Comparison of ENCODE assay signal across 13 mouse cellular contexts in genomic region chr4:115881183-115881582, GRCm38 (mm10). TPM values are rescaled to one million over a fixed set of nuclear protein-coding genes. Genes with fewer than 3 reads are reported as not detected.
DNase-seq lines count a peak whose midpoint lies in the region; ATAC-seq lines count a peak whose summit lies in the region.
"Had no signal": no experiment of that assay in that cellular context is flagged by ENCODE, and none has a peak within 500 bp of the region (broad histone marks: within the 10 kb centered on the region; RNA-seq: fewer than 3 reads in every experiment).

No protein-coding gene starts in this region.

- H3K9me3 ChIP-seq in neural tube, embryonic 15.5 days (replicated peaks), result no peaks in the 10 kb centered on the region
- no peaks in the 10 kb centered on the region for H3K9me3 ChIP-seq in hindbrain, embryonic 14.5 days (ENCODE audit: control insufficient read depth, low read length)
- no peaks in the 10 kb centered on the region for H3K9me3 ChIP-seq in midbrain, embryonic 10.5 days (replicated peaks)
- H3K9me3 ChIP-seq: embryonic facial prominence, embryonic 15.5 days had no signal

- WGBS in neural tube, embryonic 15.5 days, result 0% methylated on average over 1 of the region's 1 CpGs
- WGBS in hindbrain, embryonic 14.5 days, result 0% methylated on average over 1 of the region's 1 CpGs
- WGBS in midbrain, embryonic 10.5 days, result 11% methylated on average over 1 of the region's 1 CpGs

- peaks cover 42% of the 10 kb centered on the region for H3K4me1 ChIP-seq in neural tube, embryonic 15.5 days
- peaks cover 25% of the 10 kb centered on the region for H3K4me1 ChIP-seq in hindbrain, embryonic 14.5 days (replicated peaks; ENCODE audit: control insufficient read depth, insufficient read depth, low read length)
- peaks cover 83% of the 10 kb centered on the region for H3K4me1 ChIP-seq in midbrain, embryonic 10.5 days

- no peak overlapping the region for H3K27ac ChIP-seq in neural tube, embryonic 15.5 days (replicated peaks)
- peak overlapping the region; percentile 58 for H3K27ac ChIP-seq in hindbrain, embryonic 14.5 days
- H3K27ac ChIP-seq in midbrain, embryonic 10.5 days (replicated peaks), result peak overlapping the region; percentile 96
- H3K27ac ChIP-seq: embryonic facial prominence, embryonic 15.5 days had no signal

- no peak for ATAC-seq in neural tube, embryonic 15.5 days (ENCODE audit: low FRiP score)
- ATAC-seq in hindbrain, embryonic 14.5 days (ENCODE audit: low FRiP score), result peak; percentile 44; the same call in 1 of the 2 replicates
- ATAC-seq in granulocyte monocyte progenitor cell, adult 5-6 weeks (replicated peaks; ENCODE audit: poor library complexity, severe bottlenecking), result no peak

- peak; percentile 52 for DNase-seq in neural tube, embryonic 10.5 days (ENCODE audit: extremely low spot score, low spot score)
- peak; percentile 72 for DNase-seq in hindbrain, embryonic 14.5 days (ENCODE audit: low spot score)
- DNase-seq in midbrain, embryonic 10.5 days (ENCODE audit: low spot score), result peak; percentile 84
- DNase-seq in right cerebral cortex, postnatal 4 days, result peak; percentile 62
- DNase-seq in liver, result no peak
- DNase-seq in lung, postnatal 25 days (ENCODE audit: low spot score), result no peak
- DNase-seq: gastrocnemius, postnatal 25 days; lung, embryonic 14.5 days had no signal

- no peaks in the 10 kb centered on the region; the same call in 1 of the 2 replicates for H3K27me3 ChIP-seq in neural tube, embryonic 15.5 days (replicated peaks)
- H3K27me3 ChIP-seq in hindbrain, embryonic 14.5 days (ENCODE audit: control insufficient read depth, insufficient read depth, low read length), result no peaks in the 10 kb centered on the region
- H3K27me3 ChIP-seq in midbrain, embryonic 10.5 days (ENCODE audit: low read depth, poor library complexity, severe bottlenecking), result no peaks in the 10 kb centered on the region; the same call in 1 of the 2 replicates

- no peak overlapping the region for H3K4me3 ChIP-seq in neural tube, embryonic 15.5 days (replicated peaks)
- H3K4me3 ChIP-seq in hindbrain, embryonic 14.5 days (replicated peaks; ENCODE audit: low read length), result no peak overlapping the region
- H3K4me3 ChIP-seq in midbrain, embryonic 10.5 days, result peak overlapping the region; percentile 19
- H3K4me3 ChIP-seq: embryonic facial prominence, embryonic 15.5 days had no signal

- no peaks in the 10 kb centered on the region for H3K36me3 ChIP-seq in neural tube, embryonic 15.5 days
- H3K36me3 ChIP-seq in hindbrain, embryonic 14.5 days (replicated peaks; ENCODE audit: control insufficient read depth, insufficient read depth), result no peaks in the 10 kb centered on the region
- peaks cover 10% of the 10 kb centered on the region for H3K36me3 ChIP-seq in midbrain, embryonic 10.5 days

- H3K4me2 ChIP-seq in neural tube, embryonic 15.5 days, result no peak overlapping the region
- H3K4me2 ChIP-seq in hindbrain, embryonic 14.5 days (replicated peaks), result no peak overlapping the region; the same call in 1 of the 2 replicates
- H3K4me2 ChIP-seq: embryonic facial prominence, embryonic 15.5 days; lung, embryonic 14.5 days had no signal

- H3K9ac ChIP-seq in neural tube, embryonic 15.5 days (replicated peaks), result no peak overlapping the region
- H3K9ac ChIP-seq in hindbrain, embryonic 14.5 days, result no peak overlapping the region
- H3K9ac ChIP-seq: embryonic facial prominence, embryonic 15.5 days; lung, embryonic 14.5 days had no signal

RNA-seq across cellular contexts. Expression of gene Kncn, which starts 3.0 kb away (rescaled TPM):
- polyA plus RNA-seq in neural tube, embryonic 15.5 days (2015; fragmentation: Nextera tagmentation; extraction: Ambion mirVana), result 0.12 and 0.19 TPM in 2 replicates
- 0.13 TPM in 1 of 2 replicates, not detected in the other for polyA plus RNA-seq in hindbrain, embryonic 14.5 days (2014; fragmentation: Nextera tagmentation; extraction: Ambion mirVana)
- 0.07 TPM in 1 of 2 replicates, not detected in the other for polyA plus RNA-seq in midbrain, embryonic 10.5 days (2016; fragmentation: Nextera tagmentation; extraction: Ambion mirVana)
- not detected in 2 replicates for total RNA-seq in granulocyte monocyte progenitor cell, adult 5-6 weeks (2014; fragmentation: Nextera tagmentation)
- total RNA-seq in granulocyte monocyte progenitor cell, adult 5-6 weeks (2017), result not detected in 2 replicates
- total RNA-seq: gastrocnemius, postnatal 25 days; neutrophil, adult 5-6 weeks had no signal
- polyA plus RNA-seq: embryonic facial prominence, embryonic 15.5 days; lung, embryonic 14.5 days; stomach, embryonic 16.5 days had no signal

RNA-seq across cellular contexts. Expression of gene 6430628N08Rik, which starts 9.3 kb away (rescaled TPM):
- 1.2 and 1.3 TPM in 2 replicates for polyA plus RNA-seq in neural tube, embryonic 15.5 days (2015; fragmentation: Nextera tagmentation; extraction: Ambion mirVana)
- polyA plus RNA-seq in hindbrain, embryonic 14.5 days (2014; fragmentation: Nextera tagmentation; extraction: Ambion mirVana), result 0.13 TPM in 1 of 2 replicates, not detected in the other
- polyA plus RNA-seq in midbrain, embryonic 10.5 days (2016; fragmentation: Nextera tagmentation; extraction: Ambion mirVana), result 0.21 and 0.30 TPM in 2 replicates
- total RNA-seq in granulocyte monocyte progenitor cell, adult 5-6 weeks (2014; fragmentation: Nextera tagmentation), result not detected in 2 replicates
- total RNA-seq in granulocyte monocyte progenitor cell, adult 5-6 weeks (2017), result not detected in 2 replicates
- total RNA-seq: gastrocnemius, postnatal 25 days; neutrophil, adult 5-6 weeks had no signal
- polyA plus RNA-seq: lung, embryonic 14.5 days; stomach, embryonic 16.5 days had no signal

RNA-seq across cellular contexts. Expression of gene Mknk1, which starts 42.2 kb away (rescaled TPM):
- polyA plus RNA-seq in neural tube, embryonic 15.5 days (2015; fragmentation: Nextera tagmentation; extraction: Ambion mirVana), result 25.3 and 30.3 TPM in 2 replicates
- polyA plus RNA-seq in hindbrain, embryonic 14.5 days (2014; fragmentation: Nextera tagmentation; extraction: Ambion mirVana), result 21.3 and 21.6 TPM in 2 replicates
- 29.7 and 31.2 TPM in 2 replicates for polyA plus RNA-seq in midbrain, embryonic 10.5 days (2016; fragmentation: Nextera tagmentation; extraction: Ambion mirVana)
- total RNA-seq in granulocyte monocyte progenitor cell, adult 5-6 weeks (2014; fragmentation: Nextera tagmentation), result 30.0 and 48.8 TPM in 2 replicates
- 30.2 and 39.0 TPM in 2 replicates for total RNA-seq in granulocyte monocyte progenitor cell, adult 5-6 weeks (2017)

RNA-seq across cellular contexts. Expression of gene Mob3c, which starts 53.3 kb away (rescaled TPM):
- polyA plus RNA-seq in neural tube, embryonic 15.5 days (2015; fragmentation: Nextera tagmentation; extraction: Ambion mirVana), result 8.1 and 8.4 TPM in 2 replicates
- polyA plus RNA-seq in hindbrain, embryonic 14.5 days (2014; fragmentation: Nextera tagmentation; extraction: Ambion mirVana), result 5.5 and 5.8 TPM in 2 replicates
- 4.4 and 6.7 TPM in 2 replicates for polyA plus RNA-seq in midbrain, embryonic 10.5 days (2016; fragmentation: Nextera tagmentation; extraction: Ambion mirVana)
- 6.0 and 6.3 TPM in 2 replicates for total RNA-seq in granulocyte monocyte progenitor cell, adult 5-6 weeks (2014; fragmentation: Nextera tagmentation)
- total RNA-seq in granulocyte monocyte progenitor cell, adult 5-6 weeks (2017), result 2.6 and 6.2 TPM in 2 replicates

RNA-seq across cellular contexts. Expression of gene Dmbx1, which starts 58.5 kb away (rescaled TPM):
- polyA plus RNA-seq in neural tube, embryonic 15.5 days (2015; fragmentation: Nextera tagmentation; extraction: Ambion mirVana), result 1.2 and 2.1 TPM in 2 replicates
- 2.7 and 3.3 TPM in 2 replicates for polyA plus RNA-seq in hindbrain, embryonic 14.5 days (2014; fragmentation: Nextera tagmentation; extraction: Ambion mirVana)
- polyA plus RNA-seq in midbrain, embryonic 10.5 days (2016; fragmentation: Nextera tagmentation; extraction: Ambion mirVana), result 38.5 and 39.4 TPM in 2 replicates
- not detected in 2 replicates for total RNA-seq in granulocyte monocyte progenitor cell, adult 5-6 weeks (2014; fragmentation: Nextera tagmentation)
- not detected in 2 replicates for total RNA-seq in granulocyte monocyte progenitor cell, adult 5-6 weeks (2017)
- total RNA-seq: gastrocnemius, postnatal 25 days; neutrophil, adult 5-6 weeks had no signal
- polyA plus RNA-seq: lung, embryonic 14.5 days; stomach, embryonic 16.5 days had no signal

Comparison
In these comparisons a context has a peak if more than half of its experiments do, and no peak if none do; other contexts are left out.
1. DNase-seq: peak in neural tube, embryonic 10.5 days (single experiment), hindbrain, embryonic 14.5 days (single experiment), midbrain, embryonic 10.5 days (single experiment) and right cerebral cortex, postnatal 4 days (single experiment); none in liver (single experiment) and lung, postnatal 25 days (single experiment).